Mouse (Mus musculus): Measurements from ENCODE around the gene Git1.
A peak's percentile ranks its signal among the peaks of the same experiment; 100 is the strongest.

Git1 gene

DNA sequence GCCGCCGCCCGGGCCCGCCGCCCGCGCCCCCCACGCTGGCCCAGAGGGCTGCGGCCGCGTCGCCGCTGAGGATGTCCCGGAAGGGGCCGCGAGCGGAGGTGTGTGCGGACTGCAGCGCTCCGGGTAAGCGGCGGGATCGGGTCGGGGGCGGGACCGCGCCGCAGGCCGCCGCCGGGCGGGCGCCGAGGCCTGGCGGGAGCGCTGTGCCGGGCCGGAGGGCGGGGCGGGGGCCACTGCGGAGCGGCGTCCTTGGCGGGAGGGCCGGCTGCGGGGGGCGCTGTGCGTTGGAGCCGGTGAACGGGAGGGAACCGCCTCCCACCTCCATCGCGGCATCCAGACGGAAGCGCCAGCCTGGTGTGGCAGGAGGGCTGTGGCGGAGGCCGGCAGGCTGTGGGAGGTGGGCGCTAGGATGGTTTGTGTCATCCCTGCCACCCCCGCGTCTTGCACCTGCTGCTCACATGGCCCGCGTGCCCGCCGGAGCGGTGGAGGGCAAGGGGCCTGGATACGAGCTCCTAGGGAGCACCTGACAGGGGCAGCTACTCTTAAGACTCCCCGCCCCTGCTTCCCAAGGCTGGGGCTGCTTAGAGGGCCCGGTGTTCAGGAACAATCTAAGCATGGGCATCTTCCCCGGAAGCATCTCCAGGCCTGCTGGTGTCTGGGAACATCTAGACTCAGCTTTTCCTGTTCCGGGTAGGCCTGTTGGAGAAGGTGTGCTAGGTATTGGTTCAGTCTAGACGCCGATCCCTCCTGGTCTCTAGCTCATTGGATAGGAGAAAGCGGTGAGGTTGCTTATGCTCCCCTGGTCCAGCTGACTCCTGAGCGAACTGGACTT lies at the start of gene Git1:
Gene Git1 (plus strand): TSS at position 51 of the 832 bp plus-strand sequence.
- no peak for DNase-seq (ENCODE audit: low spot score in 2 of 2)

- DNase-seq (ENCODE audit: low spot score in 2 of 2) = no peak
Measured at GRCm38 (mm10) chr11:77444939-77445338, 48.4 kb upstream of the Git1 start.

DNA sequence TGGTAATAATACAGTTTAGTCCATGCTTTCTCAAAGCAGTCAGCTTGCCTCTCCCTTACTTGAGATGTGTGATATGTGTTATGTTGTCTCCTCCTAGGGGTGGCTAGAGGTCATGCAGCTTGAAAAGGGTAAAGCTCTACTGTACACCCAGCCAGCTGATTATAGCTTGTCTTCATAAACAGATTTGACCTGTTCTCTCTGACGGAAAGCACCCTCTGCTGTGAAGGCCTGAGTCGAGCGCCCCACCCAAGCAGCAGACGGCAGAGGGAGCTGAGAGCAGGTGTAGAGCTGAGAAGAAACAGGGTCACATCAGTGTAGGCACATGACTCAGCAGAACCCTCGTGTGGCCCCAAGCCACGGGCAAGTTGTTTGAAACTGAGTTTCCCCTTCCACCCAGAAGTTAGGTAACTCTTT lies 46.7 kb upstream of the Git1 start:
- DNase-seq (ENCODE audit: low spot score in 2 of 2) = no peak

GRCm38 (mm10) chr11:77449224-77449623 lies 44.1 kb upstream of the Git1 start:
- DNase-seq (ENCODE audit: low spot score in 2 of 2) = no peak

DNA sequence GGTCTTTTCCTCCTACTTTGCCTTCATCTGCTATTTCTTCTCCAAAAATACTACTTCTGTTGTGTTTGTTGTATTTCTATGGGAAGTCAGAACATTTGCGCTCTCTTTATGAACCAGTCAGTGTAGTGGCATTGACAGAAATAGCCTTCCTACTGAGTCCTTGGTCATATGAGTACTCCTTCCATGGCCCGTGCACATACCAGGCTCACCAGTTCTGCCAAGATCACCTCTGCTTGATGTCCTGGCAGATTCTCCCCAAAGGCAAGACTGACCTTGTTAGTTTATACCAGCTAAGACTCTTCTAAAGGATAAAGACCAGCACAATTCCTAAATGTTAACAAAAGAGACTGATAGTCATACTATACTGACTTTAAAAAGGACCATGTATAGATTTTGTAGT lies 41.7 kb upstream of the Git1 start:
- DNase-seq (ENCODE audit: low spot score in 2 of 2) = no peak

DNA sequence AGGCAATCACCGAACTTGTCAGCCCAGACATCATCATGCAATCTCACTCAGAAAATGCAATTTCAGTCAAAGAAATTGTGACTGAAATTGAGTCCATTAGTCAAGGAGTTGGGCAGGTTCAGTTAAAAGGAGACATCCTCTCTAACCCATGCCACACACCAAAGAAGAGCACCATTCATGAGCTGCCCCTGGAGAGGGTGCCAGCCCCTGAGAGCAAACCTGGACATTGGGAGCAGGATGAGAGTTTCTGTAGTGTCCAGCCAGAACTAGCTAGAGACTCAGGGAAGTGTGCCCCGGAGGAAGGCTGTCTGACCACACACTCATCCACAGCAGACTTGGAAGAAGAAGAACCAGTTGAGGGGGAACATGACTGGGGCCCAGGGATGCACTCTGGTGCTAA lies 40.0 kb upstream of the Git1 start:
- no peak for DNase-seq (ENCODE audit: low spot score in 2 of 2)

GRCm38 (mm10) chr11:77455770-77456510 lies 37.4 kb upstream of the Git1 start:
- peak in 1 of 2 experiments; percentile 10 for DNase-seq (ENCODE audit: low spot score in 2 of 2)

DNA sequence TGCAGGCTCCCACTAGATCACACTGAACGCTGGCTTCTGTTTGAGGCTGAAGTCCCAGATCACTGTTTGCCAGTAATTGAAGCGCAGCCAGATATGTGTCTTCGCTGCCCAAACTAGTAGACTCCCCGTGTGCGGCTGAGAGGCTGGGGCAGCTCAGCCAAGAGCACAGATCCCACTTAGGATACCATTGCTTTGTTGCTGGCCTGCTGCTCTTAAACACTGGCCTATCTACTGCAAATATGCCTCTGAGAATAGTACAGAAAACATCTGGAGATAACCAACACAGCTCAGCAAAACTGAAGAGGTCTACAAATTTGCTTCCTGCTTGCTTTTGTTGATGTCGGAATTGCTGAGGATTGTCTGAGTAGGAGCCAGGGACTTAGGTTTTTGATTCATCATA lies 36.5 kb upstream of the Git1 start:
- peak in 1 of 2 experiments; percentile 50 for DNase-seq (ENCODE audit: low spot score in 2 of 2)

- no peak for DNase-seq (ENCODE audit: low spot score in 2 of 2)
Measured at GRCm38 (mm10) chr11:77461856-77462255, 31.5 kb upstream of the Git1 start.

DNA sequence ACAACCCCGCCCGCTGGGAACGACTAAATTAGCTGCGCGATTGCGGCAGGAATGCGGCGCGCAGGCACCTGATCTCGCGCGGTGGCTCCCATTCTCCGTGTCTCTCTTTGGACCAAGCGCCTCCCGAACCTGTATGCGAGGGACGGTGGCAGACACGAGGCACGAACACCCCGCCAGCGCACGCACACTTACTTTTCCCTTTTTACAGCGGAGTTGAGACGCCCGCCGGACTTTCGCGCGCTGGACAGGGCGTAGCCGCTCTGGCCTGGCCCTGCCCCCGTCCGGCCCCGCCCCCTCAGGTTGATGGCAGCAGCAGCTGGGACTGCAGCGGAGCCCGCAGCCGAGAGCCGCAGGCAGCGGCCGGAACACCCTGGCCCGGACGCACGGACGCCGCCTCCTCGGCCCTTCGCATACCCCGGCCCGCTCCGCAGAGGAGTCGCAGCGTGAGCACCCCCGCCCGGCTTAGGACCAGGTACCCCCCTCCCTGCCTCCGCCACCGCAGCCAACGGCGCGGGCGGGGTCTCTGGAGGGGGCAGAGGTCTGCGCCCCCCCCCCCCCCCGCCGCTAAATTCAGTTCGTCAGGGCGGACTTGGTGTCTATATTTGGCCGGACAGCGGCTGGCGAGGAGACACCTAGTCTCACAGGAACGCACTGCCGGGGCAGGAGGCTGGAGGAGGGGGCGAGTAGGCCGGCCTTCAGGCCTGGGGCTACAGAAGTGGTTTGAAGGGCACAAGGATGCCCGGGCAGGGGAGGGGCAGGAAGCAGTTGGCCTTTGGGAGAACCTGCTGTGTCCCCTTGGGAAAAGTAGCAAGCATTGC lies 30.9 kb upstream of the Git1 start, which contains the start of gene Coro6:
Gene Coro6 (plus strand): TSS at position 129 of the 818 bp plus-strand sequence.
- peak; percentile 61 to 76 for DNase-seq (ENCODE audit: low spot score in 2 of 2)

DNA sequence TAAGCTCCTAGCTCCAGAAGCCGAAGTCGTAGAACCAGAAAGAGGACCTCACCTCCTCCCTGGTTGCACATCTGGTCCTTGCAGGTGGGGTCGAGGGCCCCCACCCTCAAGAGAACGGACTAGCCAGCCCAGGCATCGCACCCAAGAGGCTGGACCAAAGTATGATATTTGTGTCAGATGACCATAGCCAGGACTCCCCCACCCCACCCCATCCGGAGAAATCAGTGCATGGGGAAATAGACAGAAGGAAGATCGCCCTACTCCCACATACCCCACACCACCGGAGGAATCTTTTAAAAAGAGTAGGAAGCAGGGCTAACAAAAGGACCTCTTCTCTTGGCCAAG lies 30.3 kb upstream of the Git1 start:
- DNase-seq (ENCODE audit: low spot score in 2 of 2) = no peak

DNA sequence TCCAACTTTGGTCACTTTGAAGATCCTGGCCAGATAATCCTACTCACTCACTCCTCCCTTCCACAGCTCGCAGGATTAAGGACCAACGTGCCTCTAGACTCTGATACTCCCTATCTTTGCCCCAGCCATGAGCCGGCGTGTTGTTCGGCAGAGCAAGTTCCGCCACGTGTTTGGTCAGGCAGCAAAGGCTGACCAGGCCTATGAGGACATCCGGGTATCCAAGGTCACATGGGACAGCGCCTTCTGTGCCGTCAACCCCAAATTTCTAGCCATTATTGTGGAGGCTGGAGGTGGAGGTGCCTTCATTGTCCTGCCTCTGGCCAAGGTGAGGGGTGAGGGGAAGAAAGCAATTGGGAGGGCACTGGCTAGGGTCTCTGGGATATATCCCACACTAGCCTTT lies 29.6 kb upstream of the Git1 start:
- no peak for DNase-seq (ENCODE audit: low spot score in 2 of 2)

DNA sequence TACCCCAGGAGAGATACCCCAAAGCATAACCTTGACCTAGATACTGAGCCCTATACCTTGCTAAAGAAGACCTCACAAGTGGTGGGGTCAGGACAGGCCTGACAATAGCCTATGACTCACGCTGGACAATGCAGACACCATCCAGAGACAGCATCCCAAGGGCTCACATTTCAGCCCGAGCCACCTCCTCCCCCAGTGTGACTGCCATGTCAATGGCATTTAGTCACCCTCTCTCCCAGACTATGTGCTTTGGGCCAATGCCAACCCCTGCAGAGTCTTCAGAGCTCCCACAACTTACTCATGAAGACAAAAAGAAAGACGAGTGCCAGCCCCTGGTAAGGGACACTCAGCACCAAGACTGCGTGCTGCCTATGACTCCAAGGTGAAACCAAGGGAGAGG lies 28.7 kb upstream of the Git1 start:
- no peak for DNase-seq (ENCODE audit: low spot score in 2 of 2)

GRCm38 (mm10) chr11:77465111-77465510 lies 28.3 kb upstream of the Git1 start:
- no peak for DNase-seq (ENCODE audit: low spot score in 2 of 2)

DNA sequence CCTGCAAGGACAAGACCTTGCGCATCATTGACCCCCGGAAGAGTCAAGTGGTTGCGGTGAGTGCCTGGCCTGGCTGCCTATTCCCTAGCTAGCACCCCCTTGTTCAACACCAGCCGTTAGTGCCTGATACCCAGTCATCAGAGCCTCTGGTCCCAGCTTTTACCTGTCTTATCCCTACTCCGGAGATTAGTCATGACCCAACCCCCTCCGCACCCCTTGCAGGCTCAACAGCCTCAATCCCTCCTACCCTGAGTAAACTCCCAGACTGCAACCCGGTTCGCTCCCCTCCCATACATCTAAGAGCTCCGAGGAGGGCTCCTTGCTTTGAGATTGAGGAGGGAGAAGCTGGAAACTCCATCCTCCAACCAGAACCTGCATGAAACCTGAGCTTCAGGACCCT lies 26.8 kb upstream of the Git1 start:
- no peak for DNase-seq (ENCODE audit: low spot score in 2 of 2)

- peak in 1 of 2 experiments; percentile 68 for DNase-seq (ENCODE audit: low spot score in 2 of 2)
Measured at GRCm38 (mm10) chr11:77467157-77467556, 26.2 kb upstream of the Git1 start.

GRCm38 (mm10) chr11:77467784-77468183 lies 25.6 kb upstream of the Git1 start:
- peak in 1 of 2 experiments; percentile 59 for DNase-seq (ENCODE audit: low spot score in 2 of 2)

DNA sequence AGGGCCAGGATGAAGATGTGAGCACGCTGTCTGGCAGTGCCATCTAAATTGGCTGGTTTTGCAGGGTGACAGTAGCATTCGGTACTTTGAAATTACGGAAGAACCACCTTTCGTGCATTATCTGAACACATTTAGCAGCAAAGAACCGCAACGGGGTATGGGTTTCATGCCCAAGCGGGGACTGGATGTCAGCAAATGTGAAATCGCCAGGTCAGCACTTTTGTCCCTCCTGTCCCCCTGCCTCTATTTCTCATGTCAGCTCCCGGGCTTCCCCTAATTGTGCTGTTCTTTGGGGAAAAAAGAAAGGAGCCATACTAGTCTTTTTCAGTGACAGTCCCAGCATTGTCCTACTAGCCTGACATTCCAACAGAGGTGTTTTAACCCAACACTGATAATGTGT lies 25.0 kb upstream of the Git1 start:
- no peak for DNase-seq (ENCODE audit: low spot score in 2 of 2)

DNA sequence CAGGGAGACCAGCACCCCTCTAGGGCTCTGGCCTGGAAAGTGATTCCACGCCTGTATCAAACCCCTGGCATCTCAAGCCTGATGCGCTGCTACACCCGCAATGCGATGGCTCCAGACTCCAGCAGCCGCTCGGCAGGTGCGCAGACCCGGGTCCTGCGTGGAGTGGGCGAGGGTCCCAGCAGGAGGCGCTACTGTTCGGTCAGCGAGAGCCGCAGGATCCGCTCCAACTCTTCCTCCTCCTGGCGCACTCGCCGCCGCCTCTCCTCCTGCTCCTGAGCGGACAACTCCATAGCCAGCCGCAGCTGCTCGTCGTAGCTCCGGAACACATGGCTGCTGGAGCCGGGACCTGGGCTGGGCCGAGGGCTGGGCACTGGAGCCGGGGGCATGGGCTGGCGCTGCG lies 22.0 kb upstream of the Git1 start:
- DNase-seq (ENCODE audit: low spot score in 2 of 2) = no peak

DNA sequence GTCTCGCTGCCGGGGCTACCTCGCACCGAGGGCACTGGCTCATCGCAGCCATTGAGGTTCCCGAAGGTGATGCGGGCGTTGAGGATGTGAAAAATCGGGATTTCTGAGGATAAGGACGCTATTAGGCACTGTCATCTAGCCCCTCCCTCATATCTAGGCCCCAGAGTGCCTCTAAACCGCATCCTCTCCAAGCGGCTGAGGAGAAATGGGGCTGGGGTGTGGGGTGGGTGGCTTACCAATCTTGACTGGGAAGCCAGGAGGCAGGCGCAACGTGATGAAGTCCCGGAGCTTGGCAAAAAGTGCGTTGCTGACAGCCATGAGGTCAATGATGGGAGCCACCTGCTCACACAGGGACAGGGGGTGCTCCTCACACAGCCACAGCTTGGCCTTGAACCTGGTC lies 20.6 kb upstream of the Git1 start:
- DNase-seq (ENCODE audit: low spot score in 2 of 2) = no peak

DNA sequence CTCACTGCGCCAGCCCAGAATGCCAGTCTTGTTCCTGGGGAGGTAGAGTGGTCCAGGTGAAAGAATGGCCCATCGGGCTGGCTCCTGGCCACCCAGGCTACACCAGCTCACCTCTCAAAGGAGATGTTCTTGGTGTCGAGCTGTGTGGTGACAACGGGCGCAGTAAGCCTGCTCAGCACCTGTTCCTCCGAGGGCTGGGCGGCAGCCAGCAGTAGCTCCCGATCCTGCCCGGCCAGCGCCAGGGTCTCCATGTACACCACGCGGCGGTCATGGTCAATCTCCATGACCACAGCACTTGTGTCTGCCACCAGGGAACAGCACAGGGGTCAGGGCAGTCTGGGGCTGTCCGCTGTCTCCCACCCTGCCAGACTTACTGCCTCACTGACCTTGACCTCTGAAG lies 17.1 kb upstream of the Git1 start:
- no peak for DNase-seq (ENCODE audit: low spot score in 2 of 2)

DNA sequence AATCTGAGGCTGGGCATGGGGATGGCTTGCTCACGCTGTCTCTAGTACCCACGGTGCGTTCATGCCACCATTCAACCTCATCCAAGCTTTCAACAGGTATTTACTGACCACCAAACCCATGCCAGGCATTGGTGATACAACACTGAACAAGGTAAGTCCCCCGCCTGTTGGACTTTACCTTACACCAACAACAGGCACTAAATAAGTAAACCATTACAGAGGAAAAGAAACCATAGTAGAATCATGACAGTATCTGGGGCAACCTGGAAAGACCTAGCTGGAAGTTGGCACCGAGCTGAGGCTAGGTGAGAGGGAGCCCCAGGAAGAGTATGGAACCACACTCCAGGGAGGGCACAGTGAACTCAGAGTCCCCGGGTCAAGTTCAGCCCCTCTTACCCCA lies 16.5 kb upstream of the Git1 start:
- no peak for DNase-seq (ENCODE audit: low spot score in 2 of 2)
